Mouse (Mus musculus) hindbrain, embryonic 13.5 days (tissue): Measurements from ENCODE around the gene Majin. TPM values are rescaled to one million over a fixed set of nuclear protein-coding genes. Genes with fewer than 3 reads are reported as not detected.

Experiments used
- ATAC-seq: fragments of 200-750 bp; cut with Nextera tagmentation; 2 replicates; pipeline ENCODE4 v1.8.0; 2017; ENCODE audit warnings: moderate TSS enrichment; ENCODE audit not compliant: low FRiP score
- H3K27ac ChIP-seq: fragments of 300-500 bp; sonication (generic); 2 replicates; pipeline ENCODE4 v1.5.1; 2015; ENCODE audit warnings: inconsistent platforms, mild to moderate bottlenecking, moderate library complexity
- H3K27me3 ChIP-seq: fragments of 300-500 bp; sonication (generic); 2 replicates; pipeline ENCODE4 v1.6.1; 2015; ENCODE audit warnings: mild to moderate bottlenecking, inconsistent platforms
- H3K36me3 ChIP-seq: fragments of 300-500 bp; sonication (generic); 2 replicates; pipeline ENCODE4 v1.6.1; 2015; ENCODE audit warnings: mild to moderate bottlenecking, inconsistent platforms
- H3K4me1 ChIP-seq: fragments of 300-500 bp; sonication (generic); replicated peaks from 2 replicates; pipeline ENCODE4 v1.6.1; 2015; ENCODE audit warnings: inconsistent platforms
- H3K4me2 ChIP-seq: fragments of 300-500 bp; sonication (generic); 2 replicates; pipeline ENCODE4 v1.6.1; 2015; ENCODE audit warnings: inconsistent platforms, mild to moderate bottlenecking, moderate library complexity
- H3K4me3 ChIP-seq: fragments of 300-500 bp; sonication (generic); 2 replicates; pipeline ENCODE4 v1.5.1; 2015; ENCODE audit warnings: mild to moderate bottlenecking, inconsistent platforms
- H3K9ac ChIP-seq: fragments of 300-500 bp; sonication (generic); 2 replicates; pipeline ENCODE4 v1.6.1; 2015; ENCODE audit warnings: mild to moderate bottlenecking, inconsistent platforms
- H3K9me3 ChIP-seq: fragments of 300-500 bp; sonication (generic); 2 replicates; pipeline ENCODE4 v1.6.1; 2016; ENCODE audit warnings: inconsistent platforms
- WGBS: fragments of 180-500 bp; shearing (Covaris S2); methylation state at CpG from one replicate; pipeline ENCODE4 v1.1.7; 2015; 5-methylcytosine and 5-hydroxymethylcytosine counted together
- polyA plus RNA-seq: library from polyadenylated mRNA; unstranded; fragments of >200 nt; fragmentation: Nextera tagmentation; extraction: Ambion mirVana; gene quantifications from 2 replicates; pipeline ENCODE4 v1.2.1, GENCODE M21; 2015

Majin gene
- polyA plus RNA-seq, 1 experiment from 2014 or later, result not detected

- 44% methylated on average over 5 of the region's 5 CpGs for WGBS
- no peak overlapping the region for H3K27ac ChIP-seq
- H3K9ac ChIP-seq, result no peak overlapping the region
- no peak overlapping the region for H3K4me2 ChIP-seq
- H3K4me3 ChIP-seq, result no peak overlapping the region
- no peaks in the 10 kb centered on the region for H3K4me1 ChIP-seq
- ATAC-seq, result no peak
- H3K36me3 ChIP-seq, result no peaks in the 10 kb centered on the region
- H3K9me3 ChIP-seq, result no peaks in the 10 kb centered on the region
- H3K27me3 ChIP-seq, result no peaks in the 10 kb centered on the region
Measured at GRCm38 (mm10) chr19:6174771-6175170, 9.4 kb upstream of the Majin start.

GRCm38 (mm10) chr19:6178775-6179174 lies 5.4 kb upstream of the Majin start:
- Histone ChIP-seq H3K9ac (no peak overlapping the region), H3K27me3 (no peaks in the 10 kb centered on the region), H3K4me3 (no peak overlapping the region), H3K27ac (no peak overlapping the region), H3K36me3 (no peaks in the 10 kb centered on the region), H3K9me3 (no peaks in the 10 kb centered on the region), H3K4me2 (no peak overlapping the region), H3K4me1 (peaks cover 5% of the 10 kb centered on the region; the same call in 1 of the 2 replicates)
- WGBS, result 96% methylated on average over 6 of the region's 6 CpGs
- ATAC-seq, result no peak

- Histone ChIP-seq H3K9ac (no peak overlapping the region), H3K4me3 (no peak overlapping the region), H3K9me3 (no peaks in the 10 kb centered on the region), H3K36me3 (no peaks in the 10 kb centered on the region), H3K4me1 (peaks cover 5% of the 10 kb centered on the region; the same call in 1 of the 2 replicates), H3K27me3 (no peaks in the 10 kb centered on the region), H3K27ac (no peak overlapping the region), H3K4me2 (no peak overlapping the region)
- no peak for ATAC-seq
- WGBS, result 25% methylated on average over 5 of the region's 5 CpGs
Measured at GRCm38 (mm10) chr19:6181629-6182028, 2.6 kb upstream of the Majin start.

GRCm38 (mm10) chr19:6182534-6182933 lies 1.7 kb upstream of the Majin start:
- no peaks in the 10 kb centered on the region for H3K9me3 ChIP-seq
- H3K4me3 ChIP-seq, result no peak overlapping the region
- no peaks in the 10 kb centered on the region for H3K27me3 ChIP-seq
- peaks cover 5% of the 10 kb centered on the region; the same call in 1 of the 2 replicates for H3K4me1 ChIP-seq
- no peak overlapping the region for H3K4me2 ChIP-seq
- no peak overlapping the region for H3K27ac ChIP-seq
- no peak overlapping the region for H3K9ac ChIP-seq
- H3K36me3 ChIP-seq, result no peaks in the 10 kb centered on the region
- no peak for ATAC-seq
- WGBS, result 42% methylated on average over 3 of the region's 3 CpGs

GRCm38 (mm10) chr19:6204265-6204664 lies 20.1 kb downstream of the Majin start:
- H3K4me1 ChIP-seq, result no peaks in the 10 kb centered on the region
- WGBS, result 84% methylated on average over 2 of the region's 2 CpGs
- no peaks in the 10 kb centered on the region for H3K27me3 ChIP-seq

GRCm38 (mm10) chr19:6206716-6207115 lies 22.5 kb downstream of the Majin start:
- ATAC-seq, result no peak
- Histone ChIP-seq H3K27ac (no peak overlapping the region), H3K9ac (no peak overlapping the region), H3K4me3 (no peak overlapping the region), H3K4me2 (no peak overlapping the region), H3K4me1 (no peaks in the 10 kb centered on the region), H3K27me3 (no peaks in the 10 kb centered on the region), H3K36me3 (no peaks in the 10 kb centered on the region), H3K9me3 (no peaks in the 10 kb centered on the region)
- WGBS, result 81% methylated on average over 5 of the region's 5 CpGs

More at GRCm38 (mm10) chr19:6204265-6204664, 20.1 kb downstream of the Majin start:
- Histone ChIP-seq H3K36me3 (no peaks in the 10 kb centered on the region), H3K9ac (no peak overlapping the region), H3K9me3 (no peaks in the 10 kb centered on the region), H3K4me3 (no peak overlapping the region), H3K4me2 (no peak overlapping the region), H3K27ac (no peak overlapping the region)
- no peak for ATAC-seq

- H3K4me3 ChIP-seq, result no peak overlapping the region
- H3K36me3 ChIP-seq, result no peaks in the 10 kb centered on the region
- no peaks in the 10 kb centered on the region for H3K27me3 ChIP-seq
- ATAC-seq, result no peak
- H3K9me3 ChIP-seq, result no peaks in the 10 kb centered on the region
- no peak overlapping the region for H3K4me2 ChIP-seq
- WGBS, result 79% methylated on average over 6 of the region's 6 CpGs
- no peak overlapping the region for H3K27ac ChIP-seq
- no peak overlapping the region for H3K9ac ChIP-seq
- no peaks in the 10 kb centered on the region for H3K4me1 ChIP-seq
Measured at GRCm38 (mm10) chr19:6216046-6216705, 32.0 kb downstream of the Majin start.

- 72% methylated on average over 6 of the region's 6 CpGs for WGBS
- H3K4me3 ChIP-seq, result no peak overlapping the region
- H3K4me1 ChIP-seq, result no peaks in the 10 kb centered on the region
- H3K36me3 ChIP-seq, result no peaks in the 10 kb centered on the region
- no peak overlapping the region for H3K9ac ChIP-seq
- ATAC-seq, result no peak
- no peak overlapping the region for H3K4me2 ChIP-seq
- no peaks in the 10 kb centered on the region for H3K9me3 ChIP-seq
- no peak overlapping the region for H3K27ac ChIP-seq
- no peaks in the 10 kb centered on the region for H3K27me3 ChIP-seq
Measured at GRCm38 (mm10) chr19:6218606-6219005, 34.4 kb downstream of the Majin start.

GRCm38 (mm10) chr19:6226135-6226534 lies 41.9 kb downstream of the Majin start, which contains the start of gene Gpha2:
Gene Gpha2, plus strand, starts transcription at chr19:6226380.
- H3K4me3 ChIP-seq, result no peak within 1 kb of the TSS
- no peak within 1 kb of the TSS for H3K27ac ChIP-seq
- H3K9ac ChIP-seq, result no peak within 1 kb of the TSS
- H3K27me3 ChIP-seq, result no peaks in the 10 kb centered on the region
- H3K4me1 ChIP-seq, result no peaks in the 10 kb centered on the region
- WGBS, result 21% methylated on average over 2 of the region's 2 CpGs
- no peak for ATAC-seq
- H3K4me2 ChIP-seq, result no peak within 1 kb of the TSS
- no peaks in the 10 kb centered on the region for H3K9me3 ChIP-seq
- peaks cover 48% of the 10 kb centered on the region for H3K36me3 ChIP-seq

GRCm38 (mm10) chr19:6226763-6227162 lies 42.6 kb downstream of the Majin start:
- Histone ChIP-seq H3K27ac (no peak overlapping the region), H3K9me3 (no peaks in the 10 kb centered on the region), H3K4me1 (no peaks in the 10 kb centered on the region), H3K27me3 (no peaks in the 10 kb centered on the region), H3K36me3 (peaks cover 55% of the 10 kb centered on the region), H3K9ac (no peak overlapping the region), H3K4me2 (no peak overlapping the region), H3K4me3 (no peak overlapping the region)
- WGBS, result 90% methylated on average over 14 of the region's 14 CpGs
- no peak for ATAC-seq

GRCm38 (mm10) chr19:6227864-6228263 lies 43.7 kb downstream of the Majin start:
- H3K36me3 ChIP-seq, result peaks cover 66% of the 10 kb centered on the region
- WGBS, result 81% methylated on average over 4 of the region's 4 CpGs

GRCm38 (mm10) chr19:6230411-6230810 lies 46.2 kb downstream of the Majin start:
- no peak overlapping the region for H3K9ac ChIP-seq

More at GRCm38 (mm10) chr19:6227864-6228263, 43.7 kb downstream of the Majin start:
- H3K4me2 ChIP-seq, result no peak overlapping the region
- no peaks in the 10 kb centered on the region for H3K27me3 ChIP-seq
- H3K4me1 ChIP-seq, result no peaks in the 10 kb centered on the region
- H3K4me3 ChIP-seq, result no peak overlapping the region
- H3K9ac ChIP-seq, result peak overlapping the region; percentile 29; the same call in 1 of the 2 replicates
- ATAC-seq, result no peak
- H3K27ac ChIP-seq, result no peak overlapping the region
- H3K9me3 ChIP-seq, result no peaks in the 10 kb centered on the region

GRCm38 (mm10) chr19:6231036-6231435 lies 46.8 kb downstream of the Majin start:
- no peak for ATAC-seq
- no peak overlapping the region for H3K4me2 ChIP-seq
- peaks cover 81% of the 10 kb centered on the region for H3K36me3 ChIP-seq
- H3K9ac ChIP-seq, result no peak overlapping the region
- no peaks in the 10 kb centered on the region for H3K27me3 ChIP-seq
- H3K27ac ChIP-seq, result no peak overlapping the region
- H3K4me1 ChIP-seq, result peaks cover 22% of the 10 kb centered on the region
- H3K9me3 ChIP-seq, result no peaks in the 10 kb centered on the region
- 88% methylated on average over 2 of the region's 2 CpGs for WGBS
- H3K4me3 ChIP-seq, result no peak overlapping the region

More at GRCm38 (mm10) chr19:6230411-6230810, 46.2 kb downstream of the Majin start:
- H3K27ac ChIP-seq, result no peak overlapping the region
- no peak for ATAC-seq
- H3K4me1 ChIP-seq, result peaks cover 22% of the 10 kb centered on the region
- no peaks in the 10 kb centered on the region for H3K27me3 ChIP-seq
- no peaks in the 10 kb centered on the region for H3K9me3 ChIP-seq
- peaks cover 81% of the 10 kb centered on the region for H3K36me3 ChIP-seq
- 89% methylated on average over 4 of the region's 4 CpGs for WGBS
- no peak overlapping the region for H3K4me3 ChIP-seq
- no peak overlapping the region for H3K4me2 ChIP-seq
